Mouse (Mus musculus) hindbrain, embryonic 10.5 days (tissue): ENCODE measurements around the gene Hsdl1. TPM values are rescaled to one million over a fixed set of nuclear protein-coding genes. Genes with fewer than 3 reads are reported as not detected.

Experiments used
- DNase-seq: peaks from one replicate; pipeline ENCODE4 v3.0.0-alpha.2; 2017; ENCODE audit warnings: low spot score
- H3K27ac ChIP-seq: fragments of 300-500 bp; sonication (generic); 2 replicates; pipeline ENCODE4 v1.5.1; 2016; ENCODE audit warnings: mild to moderate bottlenecking, moderate library complexity
- H3K27me3 ChIP-seq: fragments of 300-500 bp; sonication (generic); 2 replicates; pipeline ENCODE4 v1.6.1; 2016; ENCODE audit warnings: mild to moderate bottlenecking; ENCODE audit not compliant: poor library complexity, insufficient read depth, severe bottlenecking
- H3K36me3 ChIP-seq: fragments of 300-500 bp; sonication (generic); 2 replicates; pipeline ENCODE4 v1.6.1; 2016; ENCODE audit warnings: mild to moderate bottlenecking, moderate library complexity
- H3K4me1 ChIP-seq: fragments of 300-500 bp; sonication (generic); replicated peaks from 2 replicates; pipeline ENCODE4 v1.6.1; 2016; ENCODE audit warnings: mild to moderate bottlenecking
- H3K4me3 ChIP-seq: fragments of 300-500 bp; sonication (generic); 2 replicates; pipeline ENCODE4 v1.5.1; 2016; ENCODE audit warnings: mild to moderate bottlenecking, moderate library complexity
- H3K9me3 ChIP-seq: fragments of 300-500 bp; sonication (generic); 2 replicates; pipeline ENCODE4 v1.6.1; 2016; ENCODE audit warnings: mild to moderate bottlenecking, moderate library complexity
- WGBS: fragments of 180-500 bp; shearing (Covaris S2); methylation state at CpG from one replicate; pipeline ENCODE4 v1.1.7; 2016; 5-methylcytosine and 5-hydroxymethylcytosine counted together
- polyA plus RNA-seq: library from polyadenylated mRNA; unstranded; fragments of >200 nt; fragmentation: Nextera tagmentation; extraction: Ambion mirVana; gene quantifications from 2 replicates; pipeline ENCODE4 v1.2.1, GENCODE M21; 2016

Hsdl1 gene
- 65.1 and 78.0 TPM in 2 replicates for polyA plus RNA-seq

DNA sequence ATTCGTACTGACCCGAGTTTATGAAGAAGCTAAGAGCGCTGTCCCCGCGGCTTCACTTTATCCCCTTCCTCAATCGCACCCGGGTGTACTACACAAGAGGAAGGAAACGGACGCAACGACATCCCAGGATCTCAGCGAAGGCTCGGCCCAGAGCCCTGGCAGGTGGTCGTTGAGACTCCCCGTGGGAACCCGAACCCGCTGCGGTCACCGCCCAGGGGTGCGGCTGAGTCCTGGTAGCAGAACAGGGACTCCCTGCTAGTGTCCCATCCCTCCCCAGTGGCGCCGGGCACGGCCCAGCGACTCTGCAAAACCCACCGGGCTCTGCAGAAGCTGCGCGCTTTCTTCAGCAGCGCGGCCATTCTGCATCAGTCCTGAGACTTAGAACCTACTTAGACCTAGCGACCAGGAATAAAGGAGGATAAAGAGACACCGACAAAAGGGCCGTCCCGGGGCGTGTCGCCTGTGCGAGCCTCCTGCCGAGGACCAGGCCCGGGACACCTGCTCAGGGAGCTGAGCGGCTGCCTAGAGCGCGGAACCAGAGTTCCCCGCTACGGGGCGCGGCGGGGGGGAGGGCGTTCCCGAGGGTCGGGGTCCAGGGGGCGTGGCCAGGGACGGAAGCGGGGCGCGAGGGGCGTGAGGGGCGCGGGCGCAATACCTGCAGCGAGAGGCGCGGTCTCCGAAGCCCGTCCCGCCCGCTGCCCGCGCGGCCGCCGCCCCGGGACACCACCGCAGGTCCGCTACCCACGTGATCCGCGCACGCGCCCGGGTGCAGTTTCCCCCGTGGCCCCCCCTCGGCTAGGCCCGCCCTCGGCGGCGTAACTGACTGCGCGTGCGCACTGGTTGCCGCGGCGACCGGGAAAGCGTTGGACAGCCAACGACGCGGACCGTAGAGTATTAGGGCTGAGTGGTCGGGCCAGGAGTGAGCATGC lies at the start of gene Hsdl1, which contains the start of gene Dnaaf1:
Gene Hsdl1 (minus strand): TSS at position 747 of the 929 bp plus-strand sequence.
Gene Dnaaf1 (plus strand): TSS at position 799 of the 929 bp plus-strand sequence.
- H3K27me3 ChIP-seq, result peaks cover 49% of the 10 kb centered on the region
- peak within 1 kb of the TSS; percentile 74 for H3K4me3 ChIP-seq
- WGBS, result under 1% methylated on average over 97 of the region's 97 CpGs
- DNase-seq, result peak; percentile 93
- H3K9me3 ChIP-seq, result no peaks in the 10 kb centered on the region
- peak within 1 kb of the TSS; percentile 94 for H3K27ac ChIP-seq
- peaks cover 31% of the 10 kb centered on the region for H3K4me1 ChIP-seq
- no peaks in the 10 kb centered on the region for H3K36me3 ChIP-seq

DNA sequence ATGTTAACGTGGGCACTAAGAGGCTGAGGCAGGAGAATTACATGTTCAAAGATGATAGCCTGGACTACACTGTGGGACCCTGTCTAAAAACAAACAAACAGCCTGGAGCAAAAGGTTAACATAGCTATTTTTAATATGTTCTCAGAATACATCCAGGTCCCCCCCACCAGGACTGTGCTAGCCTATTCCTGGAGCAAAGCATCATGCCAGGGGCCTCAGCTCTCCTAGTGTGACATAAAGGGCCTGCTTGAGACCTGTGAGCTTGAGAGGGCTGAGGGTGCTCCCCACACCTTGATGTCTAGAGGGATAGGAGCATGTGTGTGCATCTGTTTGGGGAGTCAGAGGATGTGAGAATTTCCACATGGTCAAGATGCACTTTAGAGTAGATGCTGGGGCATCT lies 48.8 kb upstream of the Hsdl1 start:
- WGBS, result 90% methylated on average over 1 of the region's 1 CpGs
- 0 out of 2 replicates have a peak overlapping the region, but pooled peaks have one; percentile 5 for H3K27ac ChIP-seq
- H3K9me3 ChIP-seq, result no peaks in the 10 kb centered on the region
- H3K4me3 ChIP-seq, result no peak overlapping the region
- DNase-seq, result no peak
- H3K27me3 ChIP-seq, result peaks cover 8% of the 10 kb centered on the region; the same call in 1 of the 2 replicates
- no peaks in the 10 kb centered on the region for H3K36me3 ChIP-seq
- peaks cover 47% of the 10 kb centered on the region for H3K4me1 ChIP-seq

DNA sequence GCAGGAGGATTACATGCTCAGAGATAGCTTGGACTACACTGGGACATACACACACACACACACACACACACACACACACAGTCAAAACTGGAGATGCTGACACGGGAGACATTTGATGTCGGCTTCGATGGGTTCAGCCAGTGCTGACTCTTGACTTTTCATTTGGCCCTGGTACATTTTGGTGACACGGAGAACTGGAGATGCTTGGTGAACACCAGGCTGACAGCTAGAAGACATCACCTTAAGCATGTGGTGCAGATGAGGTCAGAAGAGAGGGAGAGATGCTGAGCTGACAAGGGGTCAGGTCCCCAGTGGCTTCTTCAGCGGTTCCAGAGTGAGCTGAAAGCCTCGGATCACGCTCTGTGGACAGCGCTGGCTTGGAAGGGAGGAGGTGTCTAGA lies 48.1 kb upstream of the Hsdl1 start:
- WGBS, result 80% methylated on average over 8 of the region's 8 CpGs
- Histone ChIP-seq H3K27me3 (peaks cover 8% of the 10 kb centered on the region; the same call in 1 of the 2 replicates), H3K4me3 (no peak overlapping the region), H3K36me3 (no peaks in the 10 kb centered on the region), H3K9me3 (no peaks in the 10 kb centered on the region), H3K27ac (no peak overlapping the region), H3K4me1 (peaks cover 47% of the 10 kb centered on the region)
- no peak for DNase-seq

DNA sequence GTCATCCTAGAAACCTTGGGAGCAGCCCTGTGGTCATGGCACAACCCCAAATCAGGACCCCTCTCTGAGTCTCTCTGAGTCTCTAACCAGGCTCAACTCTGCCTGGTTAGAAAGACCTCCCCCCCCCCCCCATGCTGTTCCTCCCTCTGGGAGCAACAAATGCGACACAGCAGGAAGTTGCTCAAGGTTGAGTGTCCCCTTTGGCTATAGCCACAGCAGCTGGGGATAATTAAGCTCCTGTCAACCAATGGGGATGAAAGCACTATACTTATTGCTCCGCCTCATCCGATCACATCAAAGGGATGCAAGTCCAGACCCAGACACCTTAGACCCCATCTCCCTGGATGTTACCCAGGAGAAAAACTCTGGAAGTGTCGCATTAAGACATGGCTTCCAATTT lies 47.6 kb upstream of the Hsdl1 start:
- H3K27ac ChIP-seq, result no peak overlapping the region
- H3K4me1 ChIP-seq, result peaks cover 42% of the 10 kb centered on the region
- no peak for DNase-seq
- H3K36me3 ChIP-seq, result no peaks in the 10 kb centered on the region
- peaks cover 8% of the 10 kb centered on the region; the same call in 1 of the 2 replicates for H3K27me3 ChIP-seq
- no peaks in the 10 kb centered on the region for H3K9me3 ChIP-seq
- 60% methylated on average over 4 of the region's 4 CpGs for WGBS
- no peak overlapping the region for H3K4me3 ChIP-seq

DNA sequence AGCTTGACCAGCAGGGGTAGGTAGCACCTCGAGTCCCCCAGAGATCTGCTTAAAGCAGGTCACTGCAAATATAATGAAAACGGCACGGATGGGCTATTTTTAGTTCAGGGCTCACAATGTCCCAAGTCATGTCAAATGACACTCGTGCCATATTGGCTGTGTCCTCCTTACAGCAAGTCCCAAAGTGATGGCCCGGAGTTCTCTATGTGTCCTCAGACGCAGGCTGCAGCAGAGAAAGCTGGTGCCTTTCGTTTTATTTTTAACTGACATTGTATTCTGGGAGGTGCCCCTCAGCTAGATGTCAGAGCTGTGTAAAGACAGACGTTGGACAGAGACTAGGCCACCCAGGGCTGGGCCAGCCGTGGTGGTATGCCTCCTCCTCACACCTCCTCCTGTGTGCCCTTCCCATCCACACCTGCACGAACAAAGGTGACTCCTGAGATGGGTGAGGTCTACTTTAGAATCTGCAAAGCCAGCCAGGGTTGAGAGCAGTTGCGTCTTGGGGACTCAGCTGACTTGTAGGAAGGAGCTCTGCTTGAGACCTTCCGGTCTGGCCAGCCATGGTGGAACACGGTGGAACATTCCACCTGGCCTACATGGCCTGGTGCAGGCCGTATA lies 46.0 kb upstream of the Hsdl1 start:
- WGBS, result 88% methylated on average over 14 of the region's 14 CpGs
- Histone ChIP-seq H3K27me3 (peaks cover 14% of the 10 kb centered on the region; the same call in 1 of the 2 replicates), H3K9me3 (no peaks in the 10 kb centered on the region), H3K27ac (no peak overlapping the region), H3K4me1 (peaks cover 35% of the 10 kb centered on the region), H3K36me3 (no peaks in the 10 kb centered on the region), H3K4me3 (no peak overlapping the region)
- no peak for DNase-seq

DNA sequence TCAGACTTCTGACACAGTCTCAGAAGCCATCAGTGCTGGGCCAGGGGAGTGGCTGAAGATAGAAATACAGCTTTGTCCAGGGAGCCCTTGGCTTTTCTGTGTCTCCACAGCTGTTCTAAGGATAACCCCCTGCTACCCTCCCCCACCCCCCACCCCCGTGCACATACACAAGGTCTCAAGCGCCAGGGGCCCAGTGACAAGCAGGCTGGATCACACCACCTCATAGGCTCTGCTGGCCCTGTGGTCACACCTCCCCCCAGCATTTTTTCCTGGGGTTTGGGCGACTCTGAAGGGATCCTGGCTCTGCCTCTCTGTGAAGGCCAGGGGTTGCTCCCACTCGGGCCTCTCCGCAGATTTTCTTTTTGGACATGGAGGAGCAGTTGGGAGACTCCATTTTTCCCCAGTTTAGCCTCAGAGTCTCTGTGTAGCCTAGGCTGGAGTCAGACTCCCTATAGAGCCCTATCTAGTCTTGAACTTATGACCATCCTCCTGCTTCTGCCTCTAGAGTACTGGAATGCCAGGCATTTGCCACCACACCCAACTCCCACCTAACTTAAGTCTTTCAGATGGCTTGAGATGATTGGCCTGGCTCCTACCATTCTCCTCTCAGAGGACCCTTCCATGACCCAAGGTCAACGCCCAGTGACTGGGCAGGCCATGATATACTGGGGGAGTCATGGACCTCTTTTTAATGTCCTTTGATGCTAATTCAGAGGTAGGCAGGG lies 45.3 kb upstream of the Hsdl1 start:
- DNase-seq, result no peak
- Histone ChIP-seq H3K4me3 (no peak overlapping the region), H3K9me3 (no peaks in the 10 kb centered on the region), H3K27ac (no peak overlapping the region), H3K4me1 (peaks cover 34% of the 10 kb centered on the region), H3K27me3 (peaks cover 18% of the 10 kb centered on the region), H3K36me3 (no peaks in the 10 kb centered on the region)
- WGBS, result 73% methylated on average over 6 of the region's 6 CpGs

DNA sequence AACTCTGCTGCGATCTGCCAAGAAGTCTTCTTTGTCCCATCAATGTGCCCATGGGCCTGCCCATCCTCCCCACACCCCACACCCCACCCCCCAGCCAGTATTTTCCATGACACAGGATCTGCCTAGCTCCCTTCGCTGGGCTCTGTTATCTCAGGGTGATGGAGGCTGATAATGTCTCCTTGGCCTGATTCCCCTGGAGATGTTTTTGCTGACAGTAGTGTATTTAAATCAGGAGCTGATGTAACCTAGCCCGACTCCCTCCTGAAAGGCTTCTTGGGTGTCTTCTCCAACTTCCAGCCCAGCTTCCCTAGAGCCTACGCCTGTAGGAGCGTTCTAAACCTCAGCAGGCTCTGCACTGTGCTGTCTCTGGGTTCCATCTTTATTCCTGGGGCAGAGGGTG lies 43.9 kb upstream of the Hsdl1 start:
- 69% methylated on average over 5 of the region's 5 CpGs for WGBS
- DNase-seq, result no peak
- H3K27me3 ChIP-seq, result peaks cover 21% of the 10 kb centered on the region

DNA sequence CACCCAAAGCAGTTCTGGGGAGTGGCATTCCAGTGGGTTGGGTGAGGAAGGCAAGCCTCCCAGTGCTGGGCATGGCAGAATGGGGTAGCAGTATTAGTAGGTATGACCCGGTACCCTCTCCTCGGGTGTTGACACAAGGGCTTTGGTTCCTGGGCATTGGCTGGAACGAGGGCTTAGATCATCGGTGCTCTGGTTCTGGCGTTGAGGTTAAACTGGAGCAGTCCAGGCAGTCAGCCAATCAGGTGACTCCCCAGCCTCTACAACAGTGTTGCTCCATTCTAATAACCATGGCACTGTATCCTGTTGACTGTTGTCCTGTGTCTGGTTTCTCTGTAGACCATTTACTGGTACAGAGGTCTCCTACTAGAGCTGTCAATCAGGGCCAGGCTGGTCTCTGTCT lies 42.6 kb upstream of the Hsdl1 start:
- 90% methylated on average over 5 of the region's 5 CpGs for WGBS
- no peak for DNase-seq
- peaks cover 29% of the 10 kb centered on the region for H3K4me1 ChIP-seq

More for the DNA sequence above, 43.9 kb upstream of the Hsdl1 start:
- H3K27ac ChIP-seq, result peak overlapping the region; percentile 35; the same call in 1 of the 2 replicates
- peaks cover 34% of the 10 kb centered on the region for H3K4me1 ChIP-seq
- H3K4me3 ChIP-seq, result no peak overlapping the region
- H3K9me3 ChIP-seq, result no peaks in the 10 kb centered on the region
- H3K36me3 ChIP-seq, result no peaks in the 10 kb centered on the region

DNA sequence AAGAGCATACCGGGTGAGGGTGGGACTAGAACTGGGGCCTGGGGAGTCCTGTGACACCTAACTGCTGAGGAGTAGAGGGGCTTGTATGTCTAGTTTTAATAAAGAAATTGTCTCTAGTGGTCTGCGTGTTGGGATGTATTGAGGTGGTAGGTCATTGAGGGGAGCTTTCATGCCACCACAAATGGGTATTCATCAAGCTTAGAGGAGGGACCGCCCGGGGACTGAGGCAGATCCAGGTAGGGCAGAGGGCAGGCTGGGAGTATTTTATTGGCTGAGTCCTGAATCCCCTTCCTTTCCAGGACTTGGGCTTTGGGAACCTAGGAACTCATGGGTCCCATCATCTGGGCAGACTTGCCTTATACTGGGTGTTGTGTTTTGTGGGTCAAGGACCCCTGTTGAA lies 41.8 kb upstream of the Hsdl1 start:
- no peaks in the 10 kb centered on the region for H3K36me3 ChIP-seq
- H3K27me3 ChIP-seq, result peaks cover 21% of the 10 kb centered on the region
- DNase-seq, result no peak
- H3K4me1 ChIP-seq, result peaks cover 25% of the 10 kb centered on the region
- 91% methylated on average over 4 of the region's 4 CpGs for WGBS
- H3K27ac ChIP-seq, result peak overlapping the region; percentile 29; the same call in 1 of the 2 replicates
- no peaks in the 10 kb centered on the region for H3K9me3 ChIP-seq
- H3K4me3 ChIP-seq, result no peak overlapping the region

More for the DNA sequence above, 42.6 kb upstream of the Hsdl1 start:
- Histone ChIP-seq H3K27ac (no peak overlapping the region), H3K9me3 (no peaks in the 10 kb centered on the region), H3K36me3 (no peaks in the 10 kb centered on the region), H3K27me3 (peaks cover 21% of the 10 kb centered on the region), H3K4me3 (no peak overlapping the region)

DNA sequence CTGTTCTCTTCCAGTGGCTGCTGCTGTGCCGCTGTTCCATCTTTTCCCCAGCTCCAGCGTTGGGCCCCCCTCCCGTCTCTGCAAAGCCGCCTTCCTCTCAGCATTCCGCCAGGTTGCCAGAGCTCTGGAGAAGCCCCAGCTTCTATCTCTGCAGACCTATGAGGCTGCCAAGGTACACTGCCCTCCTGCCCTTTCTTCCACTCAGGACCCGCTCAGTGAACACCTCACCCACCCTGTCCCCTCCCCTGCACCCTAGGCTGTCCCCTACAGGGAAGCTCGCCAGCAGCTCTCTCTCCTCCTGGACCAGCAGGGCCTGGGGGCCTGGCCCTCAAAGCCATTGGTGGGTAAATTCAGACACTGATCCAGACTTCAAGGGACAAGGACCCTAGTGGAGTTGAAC lies 41.4 kb upstream of the Hsdl1 start:
- DNase-seq, result no peak
- 73% methylated on average over 7 of the region's 7 CpGs for WGBS
- Histone ChIP-seq H3K27me3 (peaks cover 21% of the 10 kb centered on the region), H3K9me3 (no peaks in the 10 kb centered on the region), H3K4me1 (peaks cover 25% of the 10 kb centered on the region), H3K4me3 (no peak overlapping the region), H3K36me3 (no peaks in the 10 kb centered on the region), H3K27ac (peak overlapping the region; percentile 29; the same call in 1 of the 2 replicates)

DNA sequence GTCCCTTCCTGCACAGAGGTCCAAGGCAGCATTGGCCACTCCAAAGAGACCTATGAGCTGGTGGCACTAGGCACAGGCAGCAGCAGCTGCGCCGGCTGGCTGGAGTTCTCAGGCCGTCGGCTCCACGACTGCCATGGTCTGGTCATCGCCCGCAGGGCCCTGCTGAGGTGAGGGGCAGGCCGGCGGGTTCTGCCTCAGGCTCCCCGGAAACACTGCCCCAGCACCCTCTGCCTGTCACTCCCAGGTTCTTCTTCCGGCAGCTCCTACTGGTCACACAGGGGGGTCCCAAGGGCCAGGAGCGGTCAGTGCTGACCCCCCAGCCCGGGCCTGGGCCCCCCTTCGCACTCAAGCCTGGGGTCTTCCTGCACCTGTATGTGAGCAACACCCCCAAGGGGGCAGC lies 40.1 kb upstream of the Hsdl1 start:
- peak overlapping the region; percentile 53; the same call in 1 of the 2 replicates for H3K27ac ChIP-seq
- WGBS, result 71% methylated on average over 14 of the region's 14 CpGs
- H3K4me1 ChIP-seq, result peaks cover 22% of the 10 kb centered on the region
- DNase-seq, result no peak
- H3K4me3 ChIP-seq, result no peak overlapping the region
- no peaks in the 10 kb centered on the region for H3K9me3 ChIP-seq
- peaks cover 21% of the 10 kb centered on the region for H3K27me3 ChIP-seq
- no peaks in the 10 kb centered on the region for H3K36me3 ChIP-seq

DNA sequence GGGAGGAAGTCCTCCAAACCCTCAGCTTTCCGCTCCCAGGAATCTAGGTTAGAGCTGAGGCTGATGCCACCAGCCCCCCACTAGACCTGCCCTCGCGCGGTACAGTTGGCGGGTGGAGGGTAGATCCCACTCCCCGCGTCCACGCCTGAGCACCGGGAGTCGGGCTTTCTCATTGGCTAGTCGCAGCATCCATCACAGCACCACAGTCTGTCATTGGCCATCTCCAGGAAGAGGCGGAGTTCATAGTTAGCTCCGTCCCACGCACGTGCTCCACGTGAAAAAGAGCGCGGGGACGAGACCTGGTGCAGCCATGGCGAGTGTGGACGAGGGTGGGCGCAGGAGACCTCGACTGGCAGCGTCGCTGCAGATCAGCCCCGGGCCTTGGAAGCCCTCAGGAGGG lies 37.5 kb upstream of the Hsdl1 start, which contains the start of gene Adad2:
Gene Adad2 (plus strand): TSS at position 277 of the 400 bp plus-strand sequence.
- peaks cover 8% of the 10 kb centered on the region; the same call in 1 of the 2 replicates for H3K9me3 ChIP-seq
- no peak for DNase-seq
- no peak within 1 kb of the TSS for H3K27ac ChIP-seq
- no peaks in the 10 kb centered on the region for H3K36me3 ChIP-seq
- peaks cover 21% of the 10 kb centered on the region for H3K27me3 ChIP-seq
- peaks cover 12% of the 10 kb centered on the region; the same call in 1 of the 2 replicates for H3K4me1 ChIP-seq
- WGBS, result 82% methylated on average over 26 of the region's 26 CpGs
- H3K4me3 ChIP-seq, result no peak within 1 kb of the TSS
